Mouse (Mus musculus) bone marrow macrophage, adult 2 months (primary cell): Measurements from ENCODE around the gene Mdm1.

Experiments used
- CTCF ChIP-seq: IDR thresholded peaks from 2 replicates; pipeline ENCODE4 v1.5.1; 2012; ENCODE audit warnings: low read depth, mild to moderate bottlenecking, low read length, moderate library complexity
- POLR2A ChIP-seq: IDR thresholded peaks from 2 replicates; pipeline ENCODE4 v1.6.1; 2012; ENCODE audit warnings: mild to moderate bottlenecking, low read depth, low read length, borderline replicate concordance

DNA sequence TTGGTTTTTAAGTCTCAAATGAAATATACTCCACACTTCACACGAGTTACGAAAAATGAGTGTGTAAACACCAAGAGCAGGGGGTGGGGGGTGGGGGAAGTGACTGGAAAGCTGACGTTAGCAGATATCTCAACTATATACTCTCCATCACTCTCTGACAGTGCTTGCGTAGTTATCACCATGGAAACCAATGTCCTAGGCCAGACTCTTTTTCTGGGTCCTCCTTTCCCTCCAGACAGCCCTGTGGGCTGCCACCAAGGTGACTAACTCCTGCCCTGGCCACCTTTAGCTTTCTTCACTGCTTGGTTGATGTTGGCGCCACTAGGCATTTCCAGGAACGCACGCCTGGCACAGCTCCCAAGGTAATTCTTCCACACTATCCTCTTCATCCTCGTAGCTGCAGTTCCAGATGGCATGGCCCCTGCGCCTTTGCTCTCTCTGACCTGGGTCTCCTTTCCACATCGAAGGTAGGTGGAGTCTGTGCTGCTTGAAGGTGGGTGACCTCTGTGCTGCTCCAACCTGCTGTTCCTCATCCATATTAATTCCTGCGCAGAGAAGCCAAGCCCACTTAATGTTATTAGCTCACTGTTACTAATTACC, 29.2 kb upstream of the Mdm1 start:
- TF ChIP-seq POLR2A (no peak), CTCF (no peak)
